Mouse (Mus musculus) neural tube, embryonic 14.5 days (tissue): ENCODE data around the gene Vmo1. TPM values are rescaled to one million over a fixed set of nuclear protein-coding genes. Genes with fewer than 3 reads are reported as not detected.

Experiments used
- ATAC-seq: fragments of 200-750 bp; cut with Nextera tagmentation; 2 replicates; pipeline ENCODE4 v1.8.0; 2017; ENCODE audit warnings: low read depth, mild to moderate bottlenecking, moderate TSS enrichment, moderate library complexity
- H3K27ac ChIP-seq: fragments of 300-500 bp; sonication (generic); 2 replicates; pipeline ENCODE4 v1.5.1; 2014; ENCODE audit warnings: low read depth, mild to moderate bottlenecking, control low read depth, low read length, moderate library complexity, mixed read lengths
- H3K27me3 ChIP-seq: fragments of 300-500 bp; sonication (generic); 2 replicates; pipeline ENCODE4 v1.6.1; 2014; ENCODE audit warnings: low read length; ENCODE audit not compliant: control insufficient read depth, insufficient read depth
- H3K36me3 ChIP-seq: fragments of 300-500 bp; sonication (generic); 2 replicates; pipeline ENCODE4 v1.6.1; 2014; ENCODE audit warnings: low read length, mixed read lengths; ENCODE audit not compliant: control insufficient read depth, insufficient read depth
- H3K4me1 ChIP-seq: fragments of 300-500 bp; sonication (generic); 2 replicates; pipeline ENCODE4 v1.6.1; 2014; ENCODE audit warnings: low read length; ENCODE audit not compliant: control insufficient read depth, insufficient read depth
- H3K4me2 ChIP-seq: fragments of 300-500 bp; sonication (generic); 2 replicates; pipeline ENCODE4 v1.6.1; 2014; ENCODE audit warnings: mild to moderate bottlenecking, low read depth, low read length, control low read depth
- H3K4me3 ChIP-seq: fragments of 300-500 bp; sonication (generic); 2 replicates; pipeline ENCODE4 v1.5.1; 2014; ENCODE audit warnings: low read depth, low read length, control low read depth, mixed read lengths
- H3K9ac ChIP-seq: fragments of 300-500 bp; sonication (generic); replicated peaks from 2 replicates; pipeline ENCODE4 v1.6.1; 2014; ENCODE audit warnings: low read depth, mild to moderate bottlenecking, control low read depth, low read length, mixed read lengths
- H3K9me3 ChIP-seq: fragments of 300-500 bp; sonication (generic); 2 replicates; pipeline ENCODE4 v1.6.1; 2016; ENCODE audit warnings: low read length; ENCODE audit not compliant: control insufficient read depth
- WGBS: fragments of 180-500 bp; shearing (Covaris S2); extraction: QIAGEN DNeasy Blood & Tissue Kit; methylation state at CpG from one replicate; pipeline ENCODE4 v1.1.7; 2014; 5-methylcytosine and 5-hydroxymethylcytosine counted together
- polyA plus RNA-seq: library from polyadenylated mRNA; unstranded; fragments of >200 nt; fragmentation: Nextera tagmentation; extraction: Ambion mirVana; gene quantifications from 2 replicates; pipeline ENCODE4 v1.2.1, GENCODE M21; 2014

Vmo1 gene
- polyA plus RNA-seq, 1 experiment from 2014 or later = not detected

- no peaks in the 10 kb centered on the region for H3K9me3 ChIP-seq
- H3K9ac ChIP-seq = no peak overlapping the region
- no peak overlapping the region for H3K4me2 ChIP-seq
- H3K27me3 ChIP-seq = peaks cover 2% of the 10 kb centered on the region
- H3K4me1 ChIP-seq = 0 out of 2 replicates have a peak, but pooled peaks cover 5% of the 10 kb centered on the region
- no peaks in the 10 kb centered on the region for H3K36me3 ChIP-seq
- ATAC-seq = no peak
- H3K4me3 ChIP-seq = no peak overlapping the region
- 89% methylated on average over 5 of the region's 5 CpGs for WGBS
- H3K27ac ChIP-seq = no peak overlapping the region
These were observed 46.4 kb downstream of the Vmo1 start for GRCm38 (mm10) chr11:70467902-70468619.

GRCm38 (mm10) chr11:70465824-70466223 lies 48.6 kb downstream of the Vmo1 start:
- Histone ChIP-seq H3K4me1 (0 out of 2 replicates have a peak, but pooled peaks cover 5% of the 10 kb centered on the region), H3K9me3 (no peaks in the 10 kb centered on the region), H3K4me3 (no peak overlapping the region), H3K27ac (no peak overlapping the region), H3K36me3 (no peaks in the 10 kb centered on the region), H3K9ac (no peak overlapping the region), H3K4me2 (peak overlapping the region; percentile 21), H3K27me3 (peaks cover 4% of the 10 kb centered on the region)
- WGBS = 19% methylated on average over 23 of the region's 23 CpGs
- no peak for ATAC-seq

GRCm38 (mm10) chr11:70465211-70465610 lies 49.2 kb downstream of the Vmo1 start:
- Histone ChIP-seq H3K27me3 (peaks cover 9% of the 10 kb centered on the region), H3K9ac (no peak overlapping the region), H3K4me2 (peak overlapping the region; percentile 21; the same call in 1 of the 2 replicates), H3K27ac (no peak overlapping the region), H3K4me3 (no peak overlapping the region), H3K4me1 (0 out of 2 replicates have a peak, but pooled peaks cover 5% of the 10 kb centered on the region), H3K36me3 (no peaks in the 10 kb centered on the region), H3K9me3 (no peaks in the 10 kb centered on the region)
- WGBS = 33% methylated on average over 16 of the region's 16 CpGs
- ATAC-seq = no peak

- 80% methylated on average over 5 of the region's 5 CpGs for WGBS
- ATAC-seq = no peak
- H3K9me3 ChIP-seq = no peaks in the 10 kb centered on the region
- H3K27ac ChIP-seq = no peak overlapping the region
- H3K4me1 ChIP-seq = peaks cover 5% of the 10 kb centered on the region; the same call in 1 of the 2 replicates
- no peak overlapping the region for H3K4me2 ChIP-seq
- H3K4me3 ChIP-seq = no peak overlapping the region
- H3K36me3 ChIP-seq = no peaks in the 10 kb centered on the region
- H3K9ac ChIP-seq = no peak overlapping the region
- peaks cover 19% of the 10 kb centered on the region for H3K27me3 ChIP-seq
These were observed 50.4 kb downstream of the Vmo1 start for GRCm38 (mm10) chr11:70463970-70464369.

Other genes with a start within 250 kb of the Vmo1 start
- gene Alox12e, start 192.0 kb downstream of the Vmo1 start, polyA plus RNA-seq = not detected in 2 replicates
- not detected in 2 replicates for gene Alox15, start 162.6 kb downstream of the Vmo1 start, polyA plus RNA-seq
- 29.3 and 32.1 TPM in 2 replicates for gene Pelp1, start 104.6 kb downstream of the Vmo1 start, polyA plus RNA-seq
- gene Arrb2, start 82.0 kb downstream of the Vmo1 start, polyA plus RNA-seq = 44.1 and 54.5 TPM in 2 replicates
- gene Med11, start 62.7 kb downstream of the Vmo1 start, polyA plus RNA-seq = 41.4 and 46.6 TPM in 2 replicates
- 0.31 and 1.5 TPM in 2 replicates for gene Zmynd15, start 55.2 kb downstream of the Vmo1 start, polyA plus RNA-seq
- gene Cxcl16, start 54.6 kb downstream of the Vmo1 start, polyA plus RNA-seq = 1.2 and 14.6 TPM in 2 replicates
- 1.8 and 3.7 TPM in 2 replicates for gene Tm4sf5, start 9.4 kb downstream of the Vmo1 start, polyA plus RNA-seq
- gene Gltpd2, start 4.6 kb upstream of the Vmo1 start, polyA plus RNA-seq = 0.27 TPM in 1 of 2 replicates, not detected in the other
- 743 and 801 TPM in 2 replicates for gene Psmb6, start 10.8 kb upstream of the Vmo1 start, polyA plus RNA-seq
- not detected in 2 replicates for gene Gm40193, start 18.3 kb upstream of the Vmo1 start, polyA plus RNA-seq
- gene Pld2, start 25.4 kb upstream of the Vmo1 start, polyA plus RNA-seq = 13.7 and 16.6 TPM in 2 replicates
- 20.2 and 22.0 TPM in 2 replicates for gene Mink1, start 48.3 kb upstream of the Vmo1 start, polyA plus RNA-seq
- gene 4930544D05Rik, start 101.2 kb upstream of the Vmo1 start, polyA plus RNA-seq = not detected in 2 replicates
- gene Chrne, start 104.6 kb upstream of the Vmo1 start, polyA plus RNA-seq = 0.22 TPM in 1 of 2 replicates, not detected in the other
- gene Gp1ba, start 124.5 kb upstream of the Vmo1 start, polyA plus RNA-seq = 0.27 and 0.31 TPM in 2 replicates
- 98.6 and 110 TPM in 2 replicates for gene Rnf167, start 132.6 kb upstream of the Vmo1 start, polyA plus RNA-seq
- gene Slc25a11, start 132.9 kb upstream of the Vmo1 start, polyA plus RNA-seq = 156 and 172 TPM in 2 replicates
- gene Pfn1, start 140.0 kb upstream of the Vmo1 start, polyA plus RNA-seq = 578 and 686 TPM in 2 replicates
- gene Eno3, start 142.6 kb upstream of the Vmo1 start, polyA plus RNA-seq = 8.3 and 10.1 TPM in 2 replicates
- 136 and 151 TPM in 2 replicates for gene Spag7, start 154.8 kb upstream of the Vmo1 start, polyA plus RNA-seq
- 24.9 and 29.0 TPM in 2 replicates for gene Camta2, start 173.5 kb upstream of the Vmo1 start, polyA plus RNA-seq
- 1.4 and 1.5 TPM in 2 replicates for gene Inca1, start 185.5 kb upstream of the Vmo1 start, polyA plus RNA-seq
- gene Kif1c, start 185.9 kb upstream of the Vmo1 start, polyA plus RNA-seq = 3.1 and 3.2 TPM in 2 replicates
- 16.3 and 19.8 TPM in 2 replicates for gene Zfp3, start 249.6 kb upstream of the Vmo1 start, polyA plus RNA-seq